Mouse (Mus musculus) kidney, postnatal 0 days (tissue): ENCODE measurements around the gene Zbtb32. TPM values are rescaled to one million over a fixed set of nuclear protein-coding genes. Genes with fewer than 3 reads are reported as not detected.

Experiments
- ATAC-seq: fragments of 200-750 bp; cut with Nextera tagmentation; replicated peaks from 2 replicates; pipeline ENCODE4 v1.8.0; 2017; ENCODE audit warnings: low read depth, moderate number of reproducible peaks, moderate TSS enrichment, moderate library complexity; ENCODE audit not compliant: low FRiP score
- DNase-seq: peaks from one replicate; pipeline ENCODE4 v3.0.0-alpha.2; 2016; ENCODE audit warnings: low spot score
- H3K27ac ChIP-seq: fragments of 300-500 bp; sonication (generic); 2 replicates; pipeline ENCODE4 v1.5.1; 2014; ENCODE audit warnings: mild to moderate bottlenecking
- H3K27me3 ChIP-seq: fragments of 300-500 bp; sonication (generic); 2 replicates; pipeline ENCODE4 v1.6.1; 2014; ENCODE audit warnings: low read length, mixed read lengths; ENCODE audit not compliant: insufficient read depth
- H3K36me3 ChIP-seq: fragments of 300-500 bp; sonication (generic); 2 replicates; pipeline ENCODE4 v1.6.1; 2014; ENCODE audit warnings: low read length, mixed read lengths; ENCODE audit not compliant: insufficient read depth
- H3K4me1 ChIP-seq: fragments of 300-500 bp; sonication (generic); replicated peaks from 2 replicates; pipeline ENCODE4 v1.6.1; 2014; ENCODE audit warnings: antibody characterized with exemption, low read length, mixed read lengths; ENCODE audit not compliant: insufficient read depth
- H3K4me2 ChIP-seq: fragments of 300-500 bp; sonication (generic); 2 replicates; pipeline ENCODE4 v1.6.1; 2014; ENCODE audit warnings: mild to moderate bottlenecking, low read length, moderate library complexity, mixed read lengths
- H3K4me3 ChIP-seq: fragments of 300-500 bp; sonication (generic); replicated peaks from 2 replicates; pipeline ENCODE4 v1.5.1; 2014; ENCODE audit warnings: low read depth, low read length
- H3K9ac ChIP-seq: fragments of 300-500 bp; sonication (generic); 2 replicates; pipeline ENCODE4 v1.6.1; 2014; ENCODE audit warnings: low read depth, low read length
- H3K9me3 ChIP-seq: fragments of 300-500 bp; sonication (generic); replicated peaks from 2 replicates; pipeline ENCODE4 v1.6.1; 2016; ENCODE audit warnings: low read length, inconsistent platforms, mixed read lengths
- CTCF ChIP-seq: IDR thresholded peaks from 2 replicates; pipeline ENCODE4 v1.5.1; 2016; ENCODE audit warnings: antibody characterized with exemption, low read depth, mild to moderate bottlenecking, moderate library complexity
- WGBS: fragments of 180-500 bp; shearing (Covaris S2); extraction: QIAGEN DNeasy Blood & Tissue Kit; methylation state at CpG from one replicate; pipeline ENCODE4 v1.1.7; 2014; 5-methylcytosine and 5-hydroxymethylcytosine counted together
- polyA plus RNA-seq: library from polyadenylated mRNA; unstranded; fragments of >200 nt; fragmentation: Nextera tagmentation; extraction: Ambion mirVana; gene quantifications from 2 replicates; pipeline ENCODE4 v1.2.1, GENCODE M21; 2015

Gene Zbtb32
- polyA plus RNA-seq, 1 experiment from 2014 or later = 1.6 TPM

- H3K4me1 ChIP-seq = peaks cover 6% of the 10 kb centered on the region; the same call in 1 of the 2 replicates
- no peak overlapping the region for H3K9ac ChIP-seq
- no peak for DNase-seq
- H3K27ac ChIP-seq = no peak overlapping the region
- H3K9me3 ChIP-seq = no peaks in the 10 kb centered on the region
- no peak for TF ChIP-seq CTCF
- H3K4me2 ChIP-seq = no peak overlapping the region
- 89% methylated on average over 10 of the region's 10 CpGs for WGBS
- H3K27me3 ChIP-seq = no peaks in the 10 kb centered on the region
- ATAC-seq = no peak
- no peak overlapping the region for H3K4me3 ChIP-seq
- peaks cover 65% of the 10 kb centered on the region for H3K36me3 ChIP-seq
Measured at GRCm38 (mm10) chr7:30584339-30584738, 14.4 kb downstream of the Zbtb32 start.

- TF ChIP-seq CTCF = no peak
- ATAC-seq = peak; percentile 61
- Histone ChIP-seq H3K36me3 (peaks cover 89% of the 10 kb centered on the region), H3K4me3 (no peak overlapping the region), H3K9ac (no peak overlapping the region), H3K9me3 (no peaks in the 10 kb centered on the region), H3K4me2 (no peak overlapping the region), H3K27ac (no peak overlapping the region), H3K27me3 (no peaks in the 10 kb centered on the region), H3K4me1 (no peaks in the 10 kb centered on the region)
- DNase-seq = no peak
- 85% methylated on average over 16 of the region's 16 CpGs for WGBS
Measured at GRCm38 (mm10) chr7:30581547-30581946, 17.2 kb downstream of the Zbtb32 start.

DNA sequence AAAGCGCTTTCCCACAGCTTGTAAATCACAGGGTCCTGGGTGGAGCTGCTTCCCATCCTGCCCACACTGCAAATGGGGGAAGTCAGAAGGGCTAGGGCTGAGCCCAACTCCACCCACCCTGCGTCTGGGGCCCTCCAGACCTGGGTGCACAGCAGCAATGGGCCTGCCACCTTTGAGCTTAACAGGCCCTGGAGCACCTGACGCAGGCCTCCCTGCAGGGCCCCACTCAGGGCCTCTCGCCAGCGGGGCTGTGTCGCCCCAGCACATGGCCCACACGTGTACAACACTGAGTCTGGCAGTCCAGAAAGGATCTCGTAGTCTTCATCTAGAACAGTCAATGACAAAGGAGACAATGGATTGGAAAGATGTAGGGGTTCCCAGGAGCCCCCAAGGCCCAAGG lies 18.8 kb downstream of the Zbtb32 start:
- Histone ChIP-seq H3K4me1 (no peaks in the 10 kb centered on the region), H3K4me3 (no peak overlapping the region), H3K4me2 (no peak overlapping the region), H3K9me3 (no peaks in the 10 kb centered on the region), H3K36me3 (peaks cover 94% of the 10 kb centered on the region), H3K9ac (no peak overlapping the region), H3K27me3 (no peaks in the 10 kb centered on the region), H3K27ac (no peak overlapping the region)
- ATAC-seq (no peak), DNase-seq (no peak)
- TF ChIP-seq CTCF = no peak
- 93% methylated on average over 8 of the region's 8 CpGs for WGBS

GRCm38 (mm10) chr7:30572969-30573368 lies 25.7 kb downstream of the Zbtb32 start:
- no peak for DNase-seq
- no peak for TF ChIP-seq CTCF

DNA sequence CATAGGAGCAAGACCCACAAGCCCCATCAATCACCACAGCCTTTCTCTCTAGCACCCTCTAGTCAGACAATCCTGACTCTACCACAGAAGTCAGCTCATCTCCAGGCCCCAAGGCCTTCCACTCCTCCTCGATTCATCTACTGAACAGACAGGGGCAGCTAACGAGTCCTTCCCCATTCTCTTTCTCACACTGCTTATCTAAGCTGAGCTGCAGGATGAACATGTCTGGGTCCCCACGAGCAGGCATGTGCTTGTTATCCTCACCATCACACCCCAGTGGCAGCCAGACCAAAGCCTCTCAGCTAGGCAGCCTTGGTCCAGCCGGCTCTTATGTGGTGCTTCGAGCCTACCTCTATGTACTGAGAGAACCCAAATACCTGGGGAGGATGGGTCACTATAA lies 26.3 kb downstream of the Zbtb32 start:
- ATAC-seq = no peak
- WGBS = 86% methylated on average over 5 of the region's 5 CpGs

More at GRCm38 (mm10) chr7:30572969-30573368, 25.7 kb downstream of the Zbtb32 start:
- ATAC-seq = no peak
- no peak overlapping the region for H3K4me2 ChIP-seq
- H3K9ac ChIP-seq = no peak overlapping the region
- no peak overlapping the region for H3K27ac ChIP-seq
- H3K9me3 ChIP-seq = no peaks in the 10 kb centered on the region
- H3K4me3 ChIP-seq = no peak overlapping the region
- H3K4me1 ChIP-seq = no peaks in the 10 kb centered on the region
- peaks cover 89% of the 10 kb centered on the region for H3K36me3 ChIP-seq
- WGBS = 78% methylated on average over 2 of the region's 2 CpGs
- H3K27me3 ChIP-seq = no peaks in the 10 kb centered on the region

DNA sequence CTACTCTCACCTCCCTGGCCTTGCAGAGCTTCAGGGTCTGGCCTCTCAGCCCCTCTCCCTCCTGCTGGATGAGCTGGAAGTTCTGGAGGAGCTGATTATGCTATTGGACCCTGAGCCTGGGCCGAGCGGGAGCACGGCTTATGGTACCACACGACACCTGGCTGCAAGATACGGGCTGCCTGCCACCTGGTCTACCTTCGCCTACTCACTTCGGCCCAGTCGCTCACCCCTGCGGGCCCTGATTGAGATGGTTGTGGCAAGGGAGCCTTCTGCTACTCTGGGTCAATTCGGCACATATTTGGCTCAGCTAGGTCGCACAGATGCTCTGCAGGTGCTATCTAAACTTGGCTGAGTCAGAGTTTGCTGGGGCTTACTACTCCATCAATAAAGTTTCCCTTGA lies 31.2 kb downstream of the Zbtb32 start:
- 84% methylated on average over 11 of the region's 11 CpGs for WGBS
- Histone ChIP-seq H3K4me2 (no peak overlapping the region), H3K36me3 (peaks cover 47% of the 10 kb centered on the region), H3K4me3 (no peak overlapping the region), H3K27ac (no peak overlapping the region), H3K9ac (no peak overlapping the region), H3K9me3 (no peaks in the 10 kb centered on the region), H3K27me3 (no peaks in the 10 kb centered on the region), H3K4me1 (no peaks in the 10 kb centered on the region)
- DNase-seq (no peak), ATAC-seq (no peak)
- TF ChIP-seq CTCF = no peak

More for the DNA sequence above, 26.3 kb downstream of the Zbtb32 start:
- Histone ChIP-seq H3K9me3 (no peaks in the 10 kb centered on the region), H3K4me1 (no peaks in the 10 kb centered on the region), H3K27ac (no peak overlapping the region), H3K4me3 (no peak overlapping the region), H3K27me3 (no peaks in the 10 kb centered on the region), H3K9ac (no peak overlapping the region), H3K4me2 (no peak overlapping the region), H3K36me3 (peaks cover 83% of the 10 kb centered on the region)
- TF ChIP-seq CTCF = no peak
- no peak for DNase-seq

GRCm38 (mm10) chr7:30566033-30566432 lies 32.7 kb downstream of the Zbtb32 start:
- H3K27ac ChIP-seq = no peak overlapping the region
- no peak for TF ChIP-seq CTCF
- no peak overlapping the region for H3K4me2 ChIP-seq
- no peaks in the 10 kb centered on the region for H3K4me1 ChIP-seq
- no peak overlapping the region for H3K4me3 ChIP-seq
- H3K9ac ChIP-seq = no peak overlapping the region
- ATAC-seq = no peak
- peak; percentile 48 for DNase-seq
- no peaks in the 10 kb centered on the region for H3K9me3 ChIP-seq
- no peaks in the 10 kb centered on the region for H3K27me3 ChIP-seq
- WGBS = 73% methylated on average over 9 of the region's 9 CpGs
- H3K36me3 ChIP-seq = peaks cover 39% of the 10 kb centered on the region
